Mouse (Mus musculus) heart, postnatal 0 days (tissue): ENCODE data around the gene Tmem135. TPM values are rescaled to one million over a fixed set of nuclear protein-coding genes. Genes with fewer than 3 reads are reported as not detected.

ENCODE experiments used
- ATAC-seq: fragments of 200-750 bp; cut with Nextera tagmentation; 2 replicates; pipeline ENCODE4 v1.8.0; 2017; ENCODE audit warnings: low read depth, moderate number of reproducible peaks, moderate library complexity; ENCODE audit not compliant: insufficient read depth
- DNase-seq: peaks from one replicate; pipeline ENCODE4 v3.0.0-alpha.2; 2016; ENCODE audit warnings: low spot score
- H3K27ac ChIP-seq: fragments of 300-500 bp; sonication (generic); 2 replicates; pipeline ENCODE4 v1.5.1; 2014; ENCODE audit warnings: low read depth, mild to moderate bottlenecking
- H3K27me3 ChIP-seq: fragments of 300-500 bp; sonication (generic); 2 replicates; pipeline ENCODE4 v1.6.1; 2014; ENCODE audit warnings: low read length, mixed read lengths; ENCODE audit not compliant: control insufficient read depth, insufficient read depth
- H3K36me3 ChIP-seq: fragments of 300-500 bp; sonication (generic); replicated peaks from 2 replicates; pipeline ENCODE4 v1.6.1; 2014; ENCODE audit warnings: low read length, mixed read lengths; ENCODE audit not compliant: control insufficient read depth, insufficient read depth
- H3K4me1 ChIP-seq: fragments of 300-500 bp; sonication (generic); 2 replicates; pipeline ENCODE4 v1.6.1; 2014; ENCODE audit warnings: antibody characterized with exemption; ENCODE audit not compliant: control insufficient read depth, insufficient read depth
- H3K4me2 ChIP-seq: fragments of 300-500 bp; sonication (generic); 2 replicates; pipeline ENCODE4 v1.6.1; 2014; ENCODE audit warnings: low read depth, mild to moderate bottlenecking, low read length, moderate library complexity
- H3K4me3 ChIP-seq: fragments of 300-500 bp; sonication (generic); 2 replicates; pipeline ENCODE4 v1.5.1; 2014; ENCODE audit warnings: low read depth, low read length
- H3K9ac ChIP-seq: fragments of 300-500 bp; sonication (generic); replicated peaks from 2 replicates; pipeline ENCODE4 v1.6.1; 2014; ENCODE audit warnings: low read depth, low read length, mixed read lengths
- H3K9me3 ChIP-seq: fragments of 300-500 bp; sonication (generic); replicated peaks from 2 replicates; pipeline ENCODE4 v1.6.1; 2016; ENCODE audit warnings: low read length; ENCODE audit not compliant: control insufficient read depth
- CTCF ChIP-seq: IDR thresholded peaks from 2 replicates; pipeline ENCODE4 v1.5.1; 2016; ENCODE audit warnings: antibody characterized with exemption, control low read depth, low read depth
- EP300 ChIP-seq: IDR thresholded peaks from 2 replicates; pipeline ENCODE4 v1.6.1; 2016; ENCODE audit warnings: antibody characterized with exemption, low read depth
- WGBS: fragments of 180-500 bp; shearing (Covaris S2); extraction: QIAGEN DNeasy Blood & Tissue Kit; methylation state at CpG from one replicate; pipeline ENCODE4 v1.1.7; 2014; 5-methylcytosine and 5-hydroxymethylcytosine counted together
- polyA plus RNA-seq: library from polyadenylated mRNA; unstranded; fragments of >200 nt; fragmentation: Nextera tagmentation; extraction: Ambion mirVana; gene quantifications from 2 replicates; pipeline ENCODE4 v1.2.1, GENCODE M21; 2015
- total RNA-seq: library from RNA; depleted of rRNA; stranded (reverse); fragments of >200 nt; gene quantifications from 2 replicates; pipeline ENCODE4 v1.2.3, GENCODE M21; 2014; ENCODE audit warnings: low replicate concordance

The Tmem135 gene
- total and polyA plus RNA-seq, 2 experiments from 2014 or later, result 31.6 to 70.6 TPM

GRCm38 (mm10) chr7:89417707-89418106 lies 13.7 kb upstream of the Tmem135 start:
- Histone ChIP-seq H3K9ac (no peak overlapping the region), H3K4me2 (no peak overlapping the region), H3K4me1 (0 out of 2 replicates have a peak, but pooled peaks cover 9% of the 10 kb centered on the region), H3K27ac (peak overlapping the region; percentile 69), H3K9me3 (no peaks in the 10 kb centered on the region), H3K27me3 (no peaks in the 10 kb centered on the region), H3K36me3 (peaks cover 1% of the 10 kb centered on the region), H3K4me3 (no peak overlapping the region)
- TF ChIP-seq CTCF (no peak), EP300 (no peak)
- no peak for ATAC-seq
- 76% methylated on average over 2 of the region's 2 CpGs for WGBS
- DNase-seq, result no peak

GRCm38 (mm10) chr7:89416027-89416426 lies 12.0 kb upstream of the Tmem135 start:
- Histone ChIP-seq H3K9me3 (no peaks in the 10 kb centered on the region), H3K27ac (no peak overlapping the region), H3K4me2 (no peak overlapping the region), H3K36me3 (peaks cover 13% of the 10 kb centered on the region), H3K4me3 (no peak overlapping the region), H3K27me3 (no peaks in the 10 kb centered on the region), H3K9ac (no peak overlapping the region), H3K4me1 (peaks cover 19% of the 10 kb centered on the region)
- DNase-seq, result no peak
- TF ChIP-seq EP300, result no peak
- no peak for TF ChIP-seq CTCF
- WGBS, result 67% methylated on average over 4 of the region's 4 CpGs
- ATAC-seq, result no peak

GRCm38 (mm10) chr7:89412094-89412493 lies 8.1 kb upstream of the Tmem135 start:
- H3K4me2 ChIP-seq, result no peak overlapping the region
- no peak overlapping the region for H3K4me3 ChIP-seq
- peaks cover 35% of the 10 kb centered on the region for H3K4me1 ChIP-seq
- ATAC-seq (no peak), DNase-seq (no peak)
- no peaks in the 10 kb centered on the region for H3K9me3 ChIP-seq
- WGBS, result 60% methylated on average over 7 of the region's 7 CpGs
- no peaks in the 10 kb centered on the region for H3K27me3 ChIP-seq
- TF ChIP-seq CTCF (no peak), EP300 (no peak)
- H3K27ac ChIP-seq, result no peak overlapping the region
- peaks cover 45% of the 10 kb centered on the region for H3K36me3 ChIP-seq
- no peak overlapping the region for H3K9ac ChIP-seq

- 59% methylated on average over 3 of the region's 3 CpGs for WGBS
- 0 out of 2 replicates have a peak overlapping the region, but pooled peaks have one; percentile 20 for H3K27ac ChIP-seq
- peaks cover 35% of the 10 kb centered on the region for H3K4me1 ChIP-seq
- peaks cover 49% of the 10 kb centered on the region for H3K36me3 ChIP-seq
- no peak for DNase-seq
- H3K4me3 ChIP-seq, result no peak overlapping the region
- no peak for TF ChIP-seq EP300
- no peak for TF ChIP-seq CTCF
- no peaks in the 10 kb centered on the region for H3K27me3 ChIP-seq
- no peak for ATAC-seq
- H3K9ac ChIP-seq, result no peak overlapping the region
- H3K4me2 ChIP-seq, result no peak overlapping the region
- H3K9me3 ChIP-seq, result no peaks in the 10 kb centered on the region
Measured at GRCm38 (mm10) chr7:89411346-89411745, 7.3 kb upstream of the Tmem135 start.

GRCm38 (mm10) chr7:89410294-89410693 lies 6.3 kb upstream of the Tmem135 start:
- H3K9ac ChIP-seq, result no peak overlapping the region
- H3K27me3 ChIP-seq, result no peaks in the 10 kb centered on the region
- no peaks in the 10 kb centered on the region for H3K9me3 ChIP-seq
- no peak for ATAC-seq
- H3K36me3 ChIP-seq, result peaks cover 49% of the 10 kb centered on the region
- DNase-seq, result no peak
- TF ChIP-seq CTCF (no peak), EP300 (no peak)
- peak overlapping the region; percentile 17; the same call in 1 of the 2 replicates for H3K4me2 ChIP-seq
- 71% methylated on average over 4 of the region's 4 CpGs for WGBS
- H3K4me3 ChIP-seq, result no peak overlapping the region
- H3K27ac ChIP-seq, result no peak overlapping the region
- peaks cover 35% of the 10 kb centered on the region for H3K4me1 ChIP-seq
